Mouse (Mus musculus) stomach, embryonic 14.5 days (tissue): ENCODE measurements around the gene Zbtb40. TPM values are rescaled to one million over a fixed set of nuclear protein-coding genes. Genes with fewer than 3 reads are reported as not detected.

Experiments used
- ATAC-seq: fragments of 200-750 bp; cut with Nextera tagmentation; 2 replicates; pipeline ENCODE4 v1.8.0; 2017; ENCODE audit warnings: low read depth, moderate TSS enrichment; ENCODE audit not compliant: insufficient number of reproducible peaks, insufficient read depth, low FRiP score
- H3K27ac ChIP-seq: fragments of 300-500 bp; sonication (generic); 2 replicates; pipeline ENCODE4 v1.5.1; 2014; ENCODE audit warnings: mild to moderate bottlenecking, low read length, moderate library complexity, mixed read lengths
- H3K27me3 ChIP-seq: fragments of 300-500 bp; sonication (generic); 2 replicates; pipeline ENCODE4 v1.6.1; 2014; ENCODE audit warnings: low read length, control low read depth, mixed read lengths; ENCODE audit not compliant: control insufficient read depth, insufficient read depth
- H3K36me3 ChIP-seq: fragments of 300-500 bp; sonication (generic); 2 replicates; pipeline ENCODE4 v1.6.1; 2014; ENCODE audit warnings: mild to moderate bottlenecking, control low read depth, low read length, moderate library complexity, mixed read lengths; ENCODE audit not compliant: control insufficient read depth, insufficient read depth
- H3K4me1 ChIP-seq: fragments of 300-500 bp; sonication (generic); 2 replicates; pipeline ENCODE4 v1.6.1; 2014; ENCODE audit warnings: low read length, control low read depth, mixed read lengths; ENCODE audit not compliant: control insufficient read depth, insufficient read depth
- H3K4me2 ChIP-seq: fragments of 300-500 bp; sonication (generic); replicated peaks from 2 replicates; pipeline ENCODE4 v1.6.1; 2014; ENCODE audit warnings: low read depth, low read length, control low read depth
- H3K4me3 ChIP-seq: fragments of 300-500 bp; sonication (generic); 2 replicates; pipeline ENCODE4 v1.5.1; 2014; ENCODE audit warnings: low read depth, low read length, control low read depth
- H3K9ac ChIP-seq: fragments of 300-500 bp; sonication (generic); replicated peaks from 2 replicates; pipeline ENCODE4 v1.6.1; 2014; ENCODE audit warnings: low read depth, mild to moderate bottlenecking, control low read depth, low read length, moderate library complexity, mixed read lengths
- H3K9me3 ChIP-seq: fragments of 300-500 bp; sonication (generic); 2 replicates; pipeline ENCODE4 v1.6.1; 2016; ENCODE audit warnings: low read depth, low read length, control low read depth; ENCODE audit not compliant: control insufficient read depth
- WGBS: fragments of 180-500 bp; shearing (Covaris S2); extraction: QIAGEN DNeasy Blood & Tissue Kit; methylation state at CpG from one replicate; pipeline ENCODE4 v1.1.7; 2014; 5-methylcytosine and 5-hydroxymethylcytosine counted together
- polyA plus RNA-seq: library from polyadenylated mRNA; unstranded; fragments of >200 nt; fragmentation: Nextera tagmentation; extraction: Ambion mirVana; gene quantifications from 2 replicates; pipeline ENCODE4 v1.2.1, GENCODE M21; 2014

Gene Zbtb40
- polyA plus RNA-seq, 1 experiment from 2014 or later = 4.4 TPM

GRCm38 (mm10) chr4:136954562-136954961 is 94.0 kb downstream of the Zbtb40 start:
- ATAC-seq = no peak
- WGBS = 63% methylated on average over 6 of the region's 6 CpGs
- no peak overlapping the region for H3K4me3 ChIP-seq
- no peak overlapping the region for H3K9ac ChIP-seq
- H3K9me3 ChIP-seq = no peaks in the 10 kb centered on the region
- no peak overlapping the region for H3K4me2 ChIP-seq
- peaks cover 33% of the 10 kb centered on the region for H3K27me3 ChIP-seq
- no peak overlapping the region for H3K27ac ChIP-seq
- no peaks in the 10 kb centered on the region for H3K4me1 ChIP-seq
- H3K36me3 ChIP-seq = no peaks in the 10 kb centered on the region

- H3K36me3 ChIP-seq = no peaks in the 10 kb centered on the region
- no peak overlapping the region for H3K4me3 ChIP-seq
- H3K4me1 ChIP-seq = no peaks in the 10 kb centered on the region
- no peak overlapping the region for H3K4me2 ChIP-seq
- H3K27ac ChIP-seq = no peak overlapping the region
- ATAC-seq = no peak
- H3K27me3 ChIP-seq = no peaks in the 10 kb centered on the region
- no peaks in the 10 kb centered on the region for H3K9me3 ChIP-seq
- H3K9ac ChIP-seq = no peak overlapping the region
- 47% methylated on average over 10 of the region's 10 CpGs for WGBS
Measured at GRCm38 (mm10) chr4:136949266-136949989, 99.2 kb downstream of the Zbtb40 start.

- Histone ChIP-seq H3K27ac (no peak overlapping the region), H3K9ac (no peak overlapping the region), H3K4me1 (no peaks in the 10 kb centered on the region), H3K4me2 (no peak overlapping the region), H3K27me3 (no peaks in the 10 kb centered on the region), H3K4me3 (no peak overlapping the region), H3K36me3 (no peaks in the 10 kb centered on the region), H3K9me3 (no peaks in the 10 kb centered on the region)
- no peak for ATAC-seq
- WGBS = 67% methylated on average over 17 of the region's 17 CpGs
Measured at GRCm38 (mm10) chr4:136945397-136945796, 103.2 kb downstream of the Zbtb40 start.

- ATAC-seq = no peak
- Histone ChIP-seq H3K4me2 (no peak overlapping the region), H3K4me1 (no peaks in the 10 kb centered on the region), H3K27me3 (no peaks in the 10 kb centered on the region), H3K36me3 (no peaks in the 10 kb centered on the region), H3K9me3 (no peaks in the 10 kb centered on the region), H3K27ac (no peak overlapping the region), H3K9ac (no peak overlapping the region), H3K4me3 (no peak overlapping the region)
- 76% methylated on average over 11 of the region's 11 CpGs for WGBS
Measured at GRCm38 (mm10) chr4:136944558-136945350, 103.8 kb downstream of the Zbtb40 start.

- no peak for ATAC-seq
- no peak overlapping the region for H3K4me2 ChIP-seq
Measured at GRCm38 (mm10) chr4:136943175-136943574, 105.4 kb downstream of the Zbtb40 start.

GRCm38 (mm10) chr4:136942761-136943160 is 105.8 kb downstream of the Zbtb40 start:
- Histone ChIP-seq H3K4me2 (no peak overlapping the region), H3K27me3 (no peaks in the 10 kb centered on the region)

More at GRCm38 (mm10) chr4:136943175-136943574, 105.4 kb downstream of the Zbtb40 start:
- WGBS = 18% methylated on average over 13 of the region's 13 CpGs
- Histone ChIP-seq H3K9me3 (no peaks in the 10 kb centered on the region), H3K4me3 (no peak overlapping the region), H3K36me3 (no peaks in the 10 kb centered on the region), H3K4me1 (no peaks in the 10 kb centered on the region), H3K9ac (no peak overlapping the region), H3K27me3 (no peaks in the 10 kb centered on the region), H3K27ac (no peak overlapping the region)

GRCm38 (mm10) chr4:136937935-136938334 is 110.7 kb downstream of the Zbtb40 start:
- H3K9ac ChIP-seq = no peak overlapping the region
- H3K27me3 ChIP-seq = no peaks in the 10 kb centered on the region
- no peak for ATAC-seq
- H3K27ac ChIP-seq = no peak overlapping the region
- no peaks in the 10 kb centered on the region for H3K9me3 ChIP-seq
- WGBS = 87% methylated on average over 5 of the region's 5 CpGs
- H3K36me3 ChIP-seq = no peaks in the 10 kb centered on the region
- no peak overlapping the region for H3K4me3 ChIP-seq
- H3K4me1 ChIP-seq = peaks cover 4% of the 10 kb centered on the region; the same call in 1 of the 2 replicates
- no peak overlapping the region for H3K4me2 ChIP-seq

More at GRCm38 (mm10) chr4:136942761-136943160, 105.8 kb downstream of the Zbtb40 start:
- Histone ChIP-seq H3K9ac (no peak overlapping the region), H3K36me3 (no peaks in the 10 kb centered on the region), H3K4me1 (no peaks in the 10 kb centered on the region), H3K9me3 (no peaks in the 10 kb centered on the region), H3K27ac (no peak overlapping the region), H3K4me3 (no peak overlapping the region)
- WGBS = 15% methylated on average over 18 of the region's 18 CpGs
- no peak for ATAC-seq

- ATAC-seq = no peak
- Histone ChIP-seq H3K9me3 (no peaks in the 10 kb centered on the region), H3K27ac (no peak overlapping the region), H3K4me3 (no peak overlapping the region), H3K4me2 (no peak overlapping the region), H3K27me3 (no peaks in the 10 kb centered on the region), H3K36me3 (no peaks in the 10 kb centered on the region), H3K4me1 (peaks cover 4% of the 10 kb centered on the region; the same call in 1 of the 2 replicates), H3K9ac (no peak overlapping the region)
- WGBS = 70% methylated on average over 4 of the region's 4 CpGs
Measured at GRCm38 (mm10) chr4:136937344-136937743, 111.3 kb downstream of the Zbtb40 start.
